Mouse (Mus musculus) MEL (cell line): Measurements from ENCODE around the gene Gimap9. TPM values are rescaled to one million over a fixed set of nuclear protein-coding genes. Genes with fewer than 3 reads are reported as not detected.

Source experiments
- DNase-seq: peaks from one replicate; pipeline ENCODE4 v3.0.0; 2011; ENCODE audit warnings: low read depth, low spot score
- H3K27ac ChIP-seq: 2 replicates; pipeline ENCODE4 v1.5.1; 2012; ENCODE audit warnings: low read depth, mild to moderate bottlenecking, control low read depth, low read length, moderate library complexity; ENCODE audit not compliant: control insufficient read depth
- H3K27me3 ChIP-seq, 2 experiments: fragments of 150-350 bp in 1 of 2; sonication (generic) in 1 of 2; 2 replicates each; pipeline ENCODE4 v1.6.1; 2012; ENCODE audit warnings: low read length in 2 of 2, mild to moderate bottlenecking in 2 of 2, improper control_type of control experiment in 1 of 2, moderate library complexity in 1 of 2; ENCODE audit not compliant: insufficient read depth in 2 of 2, control insufficient read depth in 1 of 2
- H3K36me3 ChIP-seq, 2 experiments: 2 replicates each; pipeline ENCODE4 v1.6.1; 2012 to 2014; ENCODE audit warnings: low read length in 2 of 2, improper control_type of control experiment in 1 of 2, inconsistent platforms in 1 of 2, mild to moderate bottlenecking in 1 of 2; ENCODE audit not compliant: insufficient read depth in 2 of 2, control insufficient read depth in 1 of 2
- H3K4me1 ChIP-seq, 2 experiments: fragments of 150-350 bp in 1 of 2; sonication (generic) in 1 of 2; 2 replicates each; pipeline ENCODE4 v1.6.1; 2012; ENCODE audit warnings: low read length in 2 of 2, improper control_type of control experiment in 1 of 2, mild to moderate bottlenecking in 1 of 2; ENCODE audit not compliant: insufficient read depth in 2 of 2, control insufficient read depth in 1 of 2
- H3K4me3 ChIP-seq, 2 experiments: fragments of 150-350 bp in 1 of 2; sonication (generic) in 1 of 2; 2 replicates each; pipeline ENCODE4 v1.5.1; 2012; ENCODE audit warnings: low read depth in 2 of 2, low read length in 2 of 2, mild to moderate bottlenecking in 2 of 2, moderate library complexity in 2 of 2, control low read depth in 1 of 2, improper control_type of control experiment in 1 of 2; ENCODE audit not compliant: control insufficient read depth in 1 of 2, insufficient read depth in 1 of 2
- H3K79me2 ChIP-seq: 2 replicates; pipeline ENCODE4 v1.6.1; 2012; ENCODE audit warnings: mild to moderate bottlenecking, low read length, moderate library complexity; ENCODE audit not compliant: control insufficient read depth, poor library complexity, insufficient read depth
- H3K9ac ChIP-seq: 2 replicates; pipeline ENCODE4 v1.6.1; 2012; ENCODE audit warnings: low read depth, mild to moderate bottlenecking, control low read depth, low read length, moderate library complexity; ENCODE audit not compliant: control insufficient read depth, poor library complexity, severe bottlenecking
- H3K9me3 ChIP-seq: fragments of 150-350 bp; sonication (generic); replicated peaks from 2 replicates; pipeline ENCODE4 v1.6.1; 2012; ENCODE audit warnings: mild to moderate bottlenecking, low read length, improper control_type of control experiment, moderate library complexity; ENCODE audit not compliant: insufficient read depth
- BHLHE40 ChIP-seq: IDR thresholded peaks from 2 replicates; pipeline ENCODE4 v1.6.1; 2012; ENCODE audit warnings: low read depth, mild to moderate bottlenecking, inconsistent platforms, low read length, improper control_type of control experiment, borderline replicate concordance
- CHD1 ChIP-seq: IDR thresholded peaks from 2 replicates; pipeline ENCODE4 v1.6.1; 2012; ENCODE audit warnings: low read depth, mild to moderate bottlenecking, inconsistent platforms, low read length, improper control_type of control experiment
- CHD2 ChIP-seq: IDR thresholded peaks from 2 replicates; pipeline ENCODE4 v1.6.1; 2011; ENCODE audit warnings: low read length, improper control_type of control experiment
- CTCF ChIP-seq, 3 experiments: IDR thresholded peaks in 2 of 3; conservative IDR thresholded peaks in 1 of 3; 2 replicates each; pipeline ENCODE4 v1.5.1; 2011 to 2012; ENCODE audit warnings: low read length in 3 of 3, low read depth in 2 of 3, mild to moderate bottlenecking in 2 of 3, improper control_type of control experiment in 1 of 3, inconsistent platforms in 1 of 3, mixed read lengths in 1 of 3, moderate library complexity in 1 of 3; ENCODE audit not compliant: control insufficient read depth in 1 of 3, insufficient read depth in 1 of 3, poor library complexity in 1 of 3, severe bottlenecking in 1 of 3
- ELF1 ChIP-seq: IDR thresholded peaks from 2 replicates; pipeline ENCODE4 v1.6.1; 2014; ENCODE audit warnings: low read depth, mild to moderate bottlenecking, inconsistent platforms, low read length, improper control_type of control experiment, moderate library complexity
- ETS1 ChIP-seq: IDR thresholded peaks from 2 replicates; pipeline ENCODE4 v1.6.1; 2012; ENCODE audit warnings: low read depth, mild to moderate bottlenecking, inconsistent platforms, low read length, improper control_type of control experiment, moderate library complexity
- GABPA ChIP-seq: IDR thresholded peaks from 2 replicates; pipeline ENCODE4 v1.6.1; 2012; ENCODE audit warnings: low read depth, mild to moderate bottlenecking, inconsistent platforms, low read length, improper control_type of control experiment, moderate library complexity
- HCFC1 ChIP-seq: IDR thresholded peaks from 2 replicates; pipeline ENCODE4 v1.6.1; 2012; ENCODE audit warnings: low read depth, mild to moderate bottlenecking, inconsistent platforms, low read length, improper control_type of control experiment, moderate library complexity
- JUND ChIP-seq: IDR thresholded peaks from 2 replicates; pipeline ENCODE4 v1.6.1; 2011; ENCODE audit warnings: low read depth, mild to moderate bottlenecking, improper control_type of control experiment, low read length
- KAT2A ChIP-seq: conservative IDR thresholded peaks from 2 replicates; pipeline ENCODE4 v1.6.1; 2012; ENCODE audit warnings: low read depth, low read length, improper control_type of control experiment, inconsistent platforms
- MAX ChIP-seq: IDR thresholded peaks from 2 replicates; pipeline ENCODE4 v1.6.1; 2011; ENCODE audit warnings: low read length, improper control_type of control experiment
- MAZ ChIP-seq: IDR thresholded peaks from 2 replicates; pipeline ENCODE4 v1.6.1; 2012; ENCODE audit warnings: low read depth, mild to moderate bottlenecking, inconsistent platforms, low read length, improper control_type of control experiment
- MEF2A ChIP-seq: IDR thresholded peaks from 2 replicates; pipeline ENCODE4 v1.6.1; 2014; ENCODE audit warnings: low read depth, mild to moderate bottlenecking, inconsistent platforms, low read length, improper control_type of control experiment; ENCODE audit not compliant: poor library complexity, insufficient replicate concordance, severe bottlenecking; ENCODE audit errors: extremely low read depth
- NELFE ChIP-seq: IDR thresholded peaks from 2 replicates; pipeline ENCODE4 v1.6.1; 2011; ENCODE audit warnings: low read depth, low read length, improper control_type of control experiment
- POLR2A ChIP-seq, 2 experiments: IDR thresholded peaks; 2 replicates each; pipeline ENCODE4 v1.6.1; 2011 to 2012; ENCODE audit warnings: low read length in 2 of 2, mild to moderate bottlenecking in 2 of 2, control low read depth in 1 of 2, improper control_type of control experiment in 1 of 2, low read depth in 1 of 2, moderate library complexity in 1 of 2; ENCODE audit not compliant: control insufficient read depth in 1 of 2, insufficient read depth in 1 of 2, poor library complexity in 1 of 2
- POLR2AphosphoS2 ChIP-seq: IDR thresholded peaks from 2 replicates; pipeline ENCODE4 v1.6.1; 2011; ENCODE audit warnings: low read length, improper control_type of control experiment
- RAD21 ChIP-seq: IDR thresholded peaks from 2 replicates; pipeline ENCODE4 v1.6.1; 2011; ENCODE audit warnings: mild to moderate bottlenecking, low read depth, low read length, improper control_type of control experiment
- TBP ChIP-seq: IDR thresholded peaks from 2 replicates; pipeline ENCODE4 v1.8.0; 2011; ENCODE audit warnings: low read depth, low read length, improper control_type of control experiment
- TCF12 ChIP-seq: IDR thresholded peaks from 2 replicates; pipeline ENCODE4 v1.6.1; 2014; ENCODE audit warnings: low read depth, mild to moderate bottlenecking, inconsistent platforms, low read length, improper control_type of control experiment, moderate library complexity
- USF1 ChIP-seq: IDR thresholded peaks from 2 replicates; pipeline ENCODE4 v1.6.1; 2014; ENCODE audit warnings: low read depth, mild to moderate bottlenecking, inconsistent platforms, low read length, improper control_type of control experiment, moderate library complexity
- USF2 ChIP-seq, 2 experiments: IDR thresholded peaks; 2 replicates each; pipeline ENCODE4 v1.6.1; 2011 to 2012; ENCODE audit warnings: improper control_type of control experiment in 2 of 2, low read length in 2 of 2, borderline replicate concordance in 1 of 2, inconsistent platforms in 1 of 2, low read depth in 1 of 2, mild to moderate bottlenecking in 1 of 2; ENCODE audit not compliant: insufficient read depth in 1 of 2
- ZMIZ1 ChIP-seq: IDR thresholded peaks from 2 replicates; pipeline ENCODE4 v1.6.1; 2012; ENCODE audit warnings: low read depth, mild to moderate bottlenecking, inconsistent platforms, low read length, improper control_type of control experiment, moderate library complexity
- ZNF384 ChIP-seq: IDR thresholded peaks from 2 replicates; pipeline ENCODE4 v1.6.1; 2012; ENCODE audit warnings: low read depth, mild to moderate bottlenecking, inconsistent platforms, low read length, improper control_type of control experiment
- polyA plus RNA-seq, 2 experiments: library from polyadenylated mRNA; stranded (reverse) in 1 of 2; unstranded in 1 of 2; fragments of >175 nt in 1 of 2; fragments of >200 nt in 1 of 2; gene quantifications; 2 replicates each; pipeline versions ENCODE4 v1.2.1 to v1.2.4; 2012; ENCODE audit warnings: low replicate concordance in 2 of 2, low read depth in 1 of 2; ENCODE audit not compliant: insufficient read length in 2 of 2, insufficient read depth in 1 of 2, missing spikeins in 1 of 2
- total RNA-seq: library from RNA; depleted of rRNA; stranded (reverse); fragments of 300-350 nt; gene quantifications from 2 replicates; pipeline ENCODE4 v1.2.3, GENCODE M21; 2012

Gene Gimap9
- total and polyA plus RNA-seq, 3 experiments = 4.8 to 6.2 TPM; not detected in 1

DNA sequence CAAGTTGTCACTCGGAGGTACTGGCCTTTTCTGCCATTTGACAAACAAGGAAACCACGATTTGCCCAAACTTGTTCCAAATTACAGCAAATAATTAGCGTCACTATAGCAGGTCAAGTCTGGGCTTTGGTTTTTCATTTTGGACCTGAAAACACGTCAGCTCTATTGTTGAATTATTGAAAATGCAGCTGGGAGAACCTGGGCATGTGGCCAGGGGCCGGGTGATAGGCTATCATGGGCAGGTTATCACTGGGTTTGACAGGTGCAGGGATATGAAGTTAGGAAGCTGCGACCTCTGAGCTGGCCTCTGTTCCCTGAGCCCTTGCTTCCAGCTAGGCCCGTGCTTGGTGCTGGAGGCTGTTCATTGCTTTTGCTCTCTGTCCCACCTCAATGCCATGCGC, 45.1 kb upstream of the Gimap9 start:
- Histone ChIP-seq H3K4me1 (no peaks in the 10 kb centered on the region), H3K9me3 (no peaks in the 10 kb centered on the region), H3K36me3 (no peaks in the 10 kb centered on the region), H3K4me3 (no peak overlapping the region), H3K79me2 (no peaks in the 10 kb centered on the region), H3K27me3 (no peaks in the 10 kb centered on the region), H3K27ac (no peak overlapping the region), H3K9ac (no peak overlapping the region)
- no peak for DNase-seq
- TF ChIP-seq POLR2AphosphoS2 (no peak), CHD1 (no peak), MAX (no peak), USF1 (no peak), ZMIZ1 (no peak), ELF1 (no peak), MAZ (no peak)

DNA sequence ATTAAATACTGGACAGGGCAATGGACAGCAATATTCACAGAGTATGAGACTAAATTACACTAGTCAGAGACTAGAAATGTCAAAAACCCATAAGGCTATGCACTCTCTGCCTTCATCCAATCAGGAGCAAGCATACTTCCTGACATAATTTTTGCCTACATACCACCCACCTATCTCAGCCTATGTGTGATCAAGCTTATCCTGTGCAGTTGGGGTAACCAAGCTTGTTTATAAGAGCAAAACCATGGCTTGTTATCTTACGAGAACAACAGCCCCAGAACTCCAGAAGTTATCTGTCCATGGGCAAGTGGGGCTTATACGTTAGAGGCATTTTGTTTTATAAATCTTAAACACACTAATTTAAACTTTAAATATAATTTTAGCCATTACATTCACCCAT, 40.8 kb upstream of the Gimap9 start:
- Histone ChIP-seq H3K4me1 (no peaks in the 10 kb centered on the region), H3K79me2 (no peaks in the 10 kb centered on the region), H3K9ac (no peak overlapping the region), H3K27me3 (no peaks in the 10 kb centered on the region), H3K4me3 (no peak overlapping the region), H3K9me3 (no peaks in the 10 kb centered on the region), H3K36me3 (no peaks in the 10 kb centered on the region), H3K27ac (no peak overlapping the region)
- DNase-seq = no peak
- TF ChIP-seq ETS1 (no peak), MAX (no peak), CTCF (IDR thresholded peaks at IDR 0.05 in 2 of 3, conservative IDR thresholded peaks at IDR 0.05 in 1 of 3; ENCODE audit: control insufficient read depth in 1 of 3, insufficient read depth in 1 of 3, low read depth in 2 of 3, low read length in 3 of 3, poor library complexity in 1 of 3, severe bottlenecking in 1 of 3) (no peak), HCFC1 (no peak)

DNA sequence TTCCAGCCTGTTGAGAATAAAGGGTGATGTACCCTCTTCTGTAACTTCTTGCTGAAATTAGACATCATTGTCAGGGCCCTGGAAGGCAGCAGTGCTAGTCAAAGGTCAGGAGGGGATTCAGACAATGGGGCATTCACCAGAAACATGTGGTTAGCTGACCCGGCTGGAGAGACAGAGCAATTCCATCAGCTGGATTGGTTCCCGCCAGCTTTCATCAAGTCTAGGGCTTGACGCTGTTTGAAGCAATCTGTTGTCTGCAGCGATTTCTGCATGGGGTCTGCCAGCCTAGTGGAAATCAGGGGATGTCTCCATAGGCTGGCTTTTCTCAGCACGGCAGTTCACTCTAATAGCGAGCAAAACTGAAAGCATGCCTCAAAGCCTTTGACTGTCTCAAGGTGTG, 39.4 kb upstream of the Gimap9 start:
- Histone ChIP-seq H3K9me3 (no peaks in the 10 kb centered on the region), H3K4me3 (no peak overlapping the region), H3K27ac (no peak overlapping the region), H3K36me3 (no peaks in the 10 kb centered on the region), H3K4me1 (no peaks in the 10 kb centered on the region), H3K27me3 (no peaks in the 10 kb centered on the region), H3K9ac (no peak overlapping the region), H3K79me2 (no peaks in the 10 kb centered on the region)
- DNase-seq = no peak
- TF ChIP-seq JUND (no peak), POLR2A (IDR thresholded peaks at IDR 0.05; ENCODE audit: control insufficient read depth in 1 of 2, insufficient read depth in 1 of 2, low read depth in 1 of 2, low read length in 2 of 2, poor library complexity in 1 of 2) (no peak), ZNF384 (no peak), RAD21 (no peak), MEF2A (no peak), HCFC1 (no peak), MAX (no peak), BHLHE40 (no peak), GABPA (no peak), TCF12 (no peak), CHD2 (no peak), KAT2A (no peak), TBP (no peak), USF2 (IDR thresholded peaks at IDR 0.05; ENCODE audit: borderline replicate concordance in 1 of 2, insufficient read depth in 1 of 2, low read depth in 1 of 2, low read length in 2 of 2) (no peak), NELFE (no peak)
